Mouse (Mus musculus): ENCODE measurements at regions not wholly inside any gene's neighbourhood (a gene's known extent, or its start where the extent isn't known, plus 50 kb on each side); places are given as distances from the start of the nearest gene placed in this dataset.

DNA sequence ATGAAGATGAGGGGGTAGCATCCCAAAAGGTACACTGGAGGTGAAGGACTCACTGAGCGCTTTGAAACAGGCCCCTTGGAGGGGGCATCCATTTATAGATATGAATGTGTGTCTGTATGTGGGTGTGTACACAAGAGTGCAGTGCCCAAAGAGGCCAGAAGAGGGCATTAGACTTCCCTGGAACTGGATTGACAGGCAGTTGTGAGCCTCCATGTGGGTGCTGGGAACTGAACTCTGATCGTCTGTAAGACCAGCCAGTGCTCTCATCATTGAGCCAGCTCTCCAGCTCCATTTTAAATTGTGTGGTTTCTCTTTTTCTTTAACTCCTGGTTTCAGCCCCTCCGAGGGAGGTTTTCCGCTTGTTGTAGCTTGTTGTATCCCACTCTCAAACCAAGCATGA, 67.6 kb upstream of the 1700021F07Rik start:
- DNase-seq (ENCODE audit: low read depth, low spot score), result no peak

DNA sequence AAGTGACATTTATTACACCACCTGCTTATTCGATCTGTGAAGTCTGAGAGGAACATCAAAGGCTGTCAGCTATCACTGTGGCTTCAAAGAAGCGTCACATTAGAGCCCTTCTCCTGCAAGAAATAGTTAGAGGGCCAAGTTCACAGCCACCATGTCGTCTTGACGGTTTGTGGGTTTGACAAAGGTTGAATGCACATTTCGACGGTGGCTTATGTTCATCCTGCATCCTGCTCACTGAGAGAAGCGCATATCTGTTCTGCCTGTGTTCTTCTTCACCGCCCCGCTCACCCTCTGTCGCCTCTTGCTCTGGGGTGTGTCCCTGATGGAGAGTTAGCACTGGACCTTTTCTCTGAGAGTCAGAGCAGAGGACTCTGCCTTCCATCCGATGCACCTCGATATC, 67.2 kb upstream of the 1700021F07Rik start:
- no peak for DNase-seq (ENCODE audit: low read depth, low spot score)

DNA sequence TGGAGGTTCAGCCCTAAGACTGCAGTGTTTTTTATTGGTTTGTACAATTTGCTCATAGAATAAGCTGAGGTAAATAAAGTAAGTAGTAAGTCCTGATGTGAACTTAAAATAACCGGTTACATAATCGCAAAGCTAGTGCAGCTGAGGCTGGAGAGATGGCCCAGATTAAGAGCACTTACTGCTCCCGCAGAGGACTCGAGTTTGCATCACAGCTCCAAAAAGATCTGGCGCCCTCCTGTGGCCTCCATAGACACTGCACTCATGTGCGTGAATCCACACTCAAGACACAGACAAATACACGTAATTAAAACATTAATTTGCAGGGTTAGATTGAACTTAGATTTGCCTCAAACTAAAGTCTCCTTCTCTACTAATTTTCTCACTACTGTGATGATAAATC, 66.3 kb upstream of the 1700021F07Rik start:
- DNase-seq (ENCODE audit: low read depth, low spot score), result no peak

DNA sequence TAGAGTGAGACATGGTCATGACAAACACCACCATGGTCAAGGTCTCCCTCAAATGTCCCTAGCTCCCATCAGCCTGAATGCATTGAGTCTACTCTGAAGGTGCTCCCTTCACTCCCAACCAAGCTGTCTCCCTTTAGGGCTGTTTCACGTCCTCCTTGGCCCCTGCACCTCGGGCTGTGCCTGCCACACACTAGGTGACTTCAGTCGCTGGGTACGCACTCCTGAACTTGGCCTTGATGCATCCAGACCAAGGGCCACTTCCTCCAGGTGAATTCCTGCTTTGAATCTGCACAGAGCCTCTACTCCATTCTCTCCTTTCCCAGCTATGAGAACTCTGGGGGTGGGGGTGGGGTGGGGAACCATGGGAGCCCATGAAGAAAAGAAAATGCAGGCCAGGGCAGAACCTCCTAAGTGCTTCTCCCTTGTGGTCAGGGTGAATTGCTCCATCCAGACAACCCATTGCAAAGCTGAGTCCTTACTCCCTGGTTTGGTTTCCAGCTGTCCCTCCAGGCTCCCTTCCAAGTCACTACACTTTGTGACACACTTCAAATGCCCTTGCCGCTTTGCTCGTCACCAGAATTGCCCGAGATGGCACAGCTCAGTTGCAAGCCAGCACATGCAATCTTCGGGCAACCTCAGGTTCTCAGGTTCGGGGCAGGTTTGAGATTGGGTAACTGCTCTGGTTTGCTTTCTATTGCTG, 65.3 kb upstream of the 1700021F07Rik start:
- DNase-seq (ENCODE audit: low read depth, low spot score), result no peak

DNA sequence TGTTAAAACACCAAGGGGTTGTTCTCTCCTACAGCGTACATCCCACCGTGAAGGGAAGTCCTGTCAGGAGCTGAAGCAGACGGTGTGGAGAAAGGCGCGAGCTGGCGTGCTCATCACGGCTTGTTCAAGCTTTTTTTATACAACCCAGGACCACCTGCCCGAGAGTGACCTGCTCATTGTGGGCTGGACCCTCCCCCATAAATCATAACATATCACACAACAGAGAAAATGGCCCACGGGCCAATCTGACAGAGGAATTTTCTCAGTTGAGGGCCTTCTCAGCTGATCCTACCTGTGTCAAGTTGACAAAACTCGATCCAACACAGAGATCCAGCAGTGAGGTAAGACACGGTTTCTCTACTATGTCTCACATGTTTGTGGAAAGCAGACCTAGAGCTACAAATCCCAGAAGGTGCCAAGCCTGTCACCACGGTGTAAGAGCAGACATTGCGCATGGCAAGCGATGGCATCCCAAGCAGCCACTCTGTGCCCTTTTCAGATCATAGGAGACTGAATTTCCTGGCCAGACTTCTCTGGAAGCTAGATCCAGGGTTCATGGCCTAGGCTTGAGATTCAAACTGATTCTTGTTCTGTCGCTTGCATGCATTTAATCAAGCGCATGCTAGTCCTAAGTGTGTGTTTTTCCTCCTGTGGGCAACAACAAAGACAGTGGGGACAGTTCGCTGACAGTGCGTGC, 64.6 kb upstream of the 1700021F07Rik start:
- no peak for DNase-seq (ENCODE audit: low read depth, low spot score)

DNA sequence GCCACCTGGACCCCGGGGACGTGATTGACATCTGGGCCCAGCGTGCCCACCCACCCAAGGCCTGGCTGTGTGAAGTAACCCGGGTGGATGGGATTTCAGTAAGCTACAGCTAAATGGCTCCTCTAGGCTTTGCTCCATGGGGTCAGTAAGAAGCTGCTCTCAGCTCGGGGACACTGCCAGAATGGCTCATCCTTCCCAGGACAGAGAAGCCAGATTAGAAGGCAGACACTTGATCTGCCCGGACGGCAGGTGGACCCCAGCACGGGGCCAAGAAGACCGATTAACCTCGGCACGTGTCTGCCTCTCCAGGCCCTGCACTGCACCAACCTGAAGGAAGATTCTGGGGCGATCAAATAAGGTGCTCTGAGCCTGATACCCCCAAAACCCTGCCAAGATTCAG, 63.5 kb upstream of the 1700021F07Rik start:
- no peak for DNase-seq (ENCODE audit: low read depth, low spot score)

DNA sequence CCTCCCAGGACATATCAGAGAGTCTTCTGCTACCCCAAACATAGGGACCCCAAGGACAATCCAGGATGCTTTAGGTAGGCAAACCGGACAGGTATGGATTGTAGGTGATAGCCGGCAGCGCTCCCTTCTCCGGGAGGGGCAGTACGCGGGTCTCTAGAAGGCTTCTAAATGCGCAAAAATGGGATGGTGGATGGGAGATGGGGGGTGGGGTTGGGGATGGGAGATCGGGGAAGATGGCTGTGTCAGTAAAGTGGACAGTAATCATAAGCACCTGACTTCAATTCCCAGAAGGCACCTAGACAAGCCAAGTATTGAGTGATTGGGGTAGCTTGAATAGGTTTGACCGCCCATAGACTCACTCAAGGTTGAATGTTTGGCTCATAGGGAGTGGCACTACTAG, 59.1 kb upstream of the 1700021F07Rik start:
- DNase-seq (ENCODE audit: low read depth, low spot score), result no peak

DNA sequence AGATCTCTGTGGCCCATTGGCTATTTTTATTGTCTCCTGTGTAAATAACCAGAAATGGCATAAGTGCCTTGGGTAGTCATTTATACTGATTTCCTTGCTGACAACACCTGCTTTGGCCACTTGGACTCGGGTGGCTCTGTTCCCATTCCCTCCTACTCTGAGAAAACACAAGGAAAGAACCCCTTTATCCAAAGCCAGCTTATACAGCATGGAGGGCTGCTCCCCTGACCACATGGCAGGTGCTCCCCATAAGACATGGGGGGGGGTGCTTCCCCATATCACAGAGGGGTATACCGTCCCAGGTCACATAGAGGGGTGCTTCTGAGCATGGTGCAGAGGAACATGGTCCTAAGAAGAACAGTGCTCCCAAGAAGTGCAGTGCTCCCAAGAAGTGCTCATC, 57.8 kb upstream of the 1700021F07Rik start:
- no peak for DNase-seq (ENCODE audit: low read depth, low spot score)

DNA sequence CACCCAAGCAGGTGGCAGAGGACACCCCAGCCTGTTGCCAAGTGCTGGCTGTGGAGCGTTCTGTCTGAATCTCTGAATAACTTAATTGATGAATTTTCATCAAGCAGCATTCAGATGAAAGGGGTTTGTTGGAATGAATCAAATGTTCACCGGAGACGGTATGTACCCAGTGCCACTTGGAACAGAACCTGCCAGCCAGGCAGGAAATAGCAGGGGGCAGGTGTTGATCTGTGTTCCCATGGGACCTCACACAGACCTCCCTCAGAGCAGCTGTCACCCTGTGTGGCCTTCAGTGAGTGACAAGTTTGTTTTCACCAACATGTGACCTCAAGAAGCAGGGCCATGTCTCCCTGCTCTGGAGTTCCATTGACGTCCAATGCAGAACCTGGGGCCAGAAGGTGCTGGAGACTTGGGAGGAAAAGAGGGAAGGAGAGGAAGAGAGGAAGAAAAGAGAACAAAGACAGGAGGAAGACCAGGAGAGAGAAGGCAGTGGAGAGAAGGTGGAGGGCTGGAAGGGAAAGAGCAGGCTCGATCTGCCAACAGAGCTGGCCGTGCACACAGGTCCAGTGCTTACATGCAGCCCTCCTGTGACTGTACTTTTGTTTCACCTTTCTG, 57.3 kb upstream of the 1700021F07Rik start:
- DNase-seq (ENCODE audit: low read depth, low spot score), result no peak

DNA sequence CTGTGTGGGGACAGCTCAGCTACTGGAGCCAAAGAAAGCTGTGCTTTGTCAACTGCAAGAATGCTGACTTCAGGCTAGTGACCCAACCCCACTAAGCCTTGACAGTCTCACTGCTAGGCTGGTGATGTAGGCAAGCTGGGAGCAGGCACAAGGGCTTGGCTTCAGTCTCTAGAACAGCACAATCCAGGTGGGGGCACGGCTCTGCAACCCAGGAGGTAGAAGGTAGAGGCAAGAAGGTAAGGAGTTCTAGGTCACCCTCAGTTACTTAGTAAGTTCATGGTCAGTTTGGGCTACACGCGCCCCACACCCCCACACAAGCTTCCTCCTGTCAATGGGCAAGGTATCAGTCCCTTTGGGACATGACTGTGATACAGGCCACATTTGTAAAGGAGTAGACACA, 54.2 kb upstream of the 1700021F07Rik start:
- no peak for DNase-seq (ENCODE audit: low read depth, low spot score)

DNA sequence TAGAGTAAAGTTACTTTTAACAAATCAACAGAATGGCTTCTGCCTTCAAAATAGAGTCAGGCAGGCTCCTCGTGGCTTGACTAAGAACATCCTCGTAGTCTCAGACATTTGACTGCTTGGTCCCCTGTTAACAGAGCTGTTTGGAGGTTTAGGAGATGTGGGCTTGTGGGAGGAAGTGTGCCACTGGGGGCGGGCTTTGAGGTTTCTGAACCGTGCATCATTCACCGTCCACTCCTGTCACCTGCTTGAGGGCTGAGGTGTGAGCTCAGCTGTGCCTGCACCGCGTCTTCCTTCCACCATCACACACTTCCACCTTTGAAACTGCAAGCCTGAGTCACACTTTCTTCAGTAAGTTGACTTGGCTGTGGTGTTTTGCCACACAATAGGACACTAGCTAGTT, 52.6 kb upstream of the 1700021F07Rik start:
- DNase-seq (ENCODE audit: low read depth, low spot score), result no peak
